Mouse (Mus musculus) mouse embryonic stem cell (cell line): ENCODE measurements around the gene Ccdc188.

Experiments
- in situ Hi-C, 2 experiments: fragments of 300-500 bp; cut with MboI; formaldehyde crosslinking; loops; 1 replicate in 1 of 2; 3 replicates in 1 of 2; pipeline ENCODE4 v1.14.3; 2019 to 2020; ENCODE audit warnings: low sequenced_read_pairs in 2 of 2, low pct_unique_long_range_greater_than_20kb in 1 of 2, mixed read lengths in 1 of 2; ENCODE audit not compliant: unreplicated experiment in 1 of 2

Gene Ccdc188

DNA sequence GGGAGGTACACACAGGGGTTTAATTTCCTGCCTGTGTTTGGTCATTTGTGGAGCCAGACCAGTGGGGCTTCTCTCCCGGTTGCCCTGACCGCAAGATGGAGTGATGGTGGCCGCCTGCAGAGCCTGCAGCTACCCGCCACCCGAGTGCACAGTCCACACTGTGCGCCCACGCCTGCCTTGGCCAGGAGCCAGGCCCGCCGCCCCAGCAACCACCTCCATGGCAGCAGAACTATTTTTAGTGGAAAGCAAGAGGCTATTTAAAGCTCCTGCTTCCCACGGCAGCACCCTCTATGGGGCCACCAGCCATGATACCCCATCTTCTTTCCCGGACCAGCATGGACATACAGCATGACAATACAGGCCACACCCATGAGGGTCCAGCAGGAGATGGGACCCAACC, 11.9 kb downstream of the Ccdc188 start:
- in situ Hi-C loops, result no loop called here

DNA sequence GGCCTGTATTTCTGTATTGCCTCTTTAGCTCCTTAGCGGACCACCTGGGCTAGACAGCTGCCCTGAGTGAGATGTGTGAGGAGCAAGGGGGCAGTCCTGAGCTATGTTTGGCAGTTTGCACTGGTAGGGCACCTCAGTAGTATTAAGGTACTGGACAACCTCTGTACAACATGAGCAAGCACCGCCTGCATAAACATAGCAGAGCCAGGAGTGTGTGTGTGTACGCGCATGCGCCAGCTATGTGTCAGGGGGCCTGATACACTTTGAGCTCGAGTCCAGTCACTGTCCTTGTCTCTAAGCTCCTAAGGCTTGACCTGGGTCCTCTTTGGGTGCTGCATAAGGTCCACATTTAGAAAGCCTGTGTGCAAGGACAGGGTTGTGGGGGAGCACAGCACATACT, 12.9 kb downstream of the Ccdc188 start:
- in situ Hi-C loops, result no loop called here

DNA sequence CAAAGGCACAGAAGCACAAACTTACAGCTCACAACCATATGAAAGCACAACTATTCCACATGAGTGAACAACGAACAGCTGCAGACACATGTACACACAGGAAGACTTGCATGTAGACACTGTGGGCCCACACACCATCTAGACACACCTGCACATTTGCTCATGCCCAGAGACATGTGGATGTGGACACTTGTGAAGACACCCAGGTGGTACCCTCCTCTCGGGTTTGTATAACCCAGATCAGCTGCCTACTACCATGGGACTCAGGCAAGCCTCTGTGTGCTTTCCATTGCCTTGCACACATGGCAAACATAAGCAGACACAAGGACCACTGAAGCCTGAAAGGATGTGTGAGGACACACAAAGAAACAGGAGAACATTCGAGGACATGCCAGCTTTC, 13.4 kb downstream of the Ccdc188 start:
- in situ Hi-C loops, result no loop called here

DNA sequence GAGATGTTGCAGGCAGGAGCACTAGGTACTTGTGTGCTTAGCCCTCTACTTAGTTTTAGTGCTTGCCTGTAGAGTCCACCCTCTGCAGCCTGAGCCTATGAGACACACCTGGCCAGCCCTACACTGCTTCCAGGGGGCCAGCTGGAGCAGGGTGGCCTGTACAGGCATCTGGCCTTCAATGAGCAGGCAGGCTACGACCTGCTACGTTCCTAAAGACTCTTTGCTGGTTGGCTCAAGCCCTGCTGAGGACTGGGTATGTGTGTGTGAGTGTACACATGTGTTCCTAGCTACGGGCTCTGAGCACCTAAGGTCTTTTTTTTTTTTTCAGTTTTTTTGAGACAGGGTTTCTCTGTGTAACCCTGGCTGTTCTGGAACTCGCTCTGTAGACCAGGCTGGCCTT, 13.8 kb downstream of the Ccdc188 start:
- in situ Hi-C loops, result no loop called here

DNA sequence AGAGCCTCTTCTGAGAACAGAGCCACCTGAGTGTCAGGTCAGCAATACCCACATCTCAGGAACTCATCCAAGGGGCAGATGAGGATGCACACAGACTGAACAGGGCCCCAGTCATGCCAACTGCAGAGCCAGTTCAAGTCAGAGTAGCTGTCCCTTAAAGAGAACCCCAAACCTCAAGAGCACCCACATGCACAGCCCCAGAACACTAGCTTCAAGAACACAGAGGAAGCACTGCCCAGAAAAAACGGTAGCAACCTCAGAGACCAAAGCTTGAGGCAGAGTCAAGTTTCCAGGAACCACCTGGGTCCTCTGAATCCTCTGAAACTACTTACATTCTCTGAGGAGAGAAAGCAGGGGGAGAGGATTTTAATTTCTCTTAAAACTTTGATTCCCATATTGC, 15.8 kb downstream of the Ccdc188 start:
- in situ Hi-C loops, result no loop called here

DNA sequence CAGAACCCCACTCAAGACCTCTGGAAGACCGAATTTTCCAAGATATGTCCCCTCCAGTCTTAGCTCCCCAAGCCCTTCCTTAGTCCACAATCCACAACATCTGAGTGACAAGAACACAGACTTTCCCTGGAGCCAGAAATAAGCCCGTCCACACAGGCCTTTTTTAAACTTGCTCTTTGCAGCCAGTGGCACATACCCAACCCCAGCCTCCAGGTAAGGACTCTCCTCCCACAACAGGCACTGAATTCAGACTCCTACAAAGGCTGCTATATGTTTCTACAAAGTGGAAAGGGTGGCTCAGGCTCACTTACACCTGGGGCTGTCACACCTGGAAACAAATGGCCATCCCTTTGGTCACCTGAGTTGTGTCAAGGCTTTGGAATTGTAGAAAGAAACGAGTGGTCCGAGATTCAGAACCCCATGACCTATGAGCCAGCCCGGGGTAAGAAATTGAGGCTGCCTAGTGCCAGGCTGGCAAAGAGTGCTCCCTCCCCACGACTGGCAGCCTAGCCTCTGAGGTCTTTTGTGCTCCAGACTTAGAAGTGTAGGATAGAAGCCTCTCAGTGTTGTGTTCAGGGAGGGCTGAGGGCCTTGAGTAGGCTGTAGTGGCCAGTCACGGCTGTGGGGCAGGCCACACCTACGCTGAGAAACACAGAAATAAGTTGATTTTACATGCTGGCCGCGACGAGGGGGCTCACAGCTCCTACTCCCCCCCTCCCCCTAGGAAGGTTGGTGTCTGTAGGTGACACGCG, 16.4 kb downstream of the Ccdc188 start:
- in situ Hi-C loops, result no loop called here

DNA sequence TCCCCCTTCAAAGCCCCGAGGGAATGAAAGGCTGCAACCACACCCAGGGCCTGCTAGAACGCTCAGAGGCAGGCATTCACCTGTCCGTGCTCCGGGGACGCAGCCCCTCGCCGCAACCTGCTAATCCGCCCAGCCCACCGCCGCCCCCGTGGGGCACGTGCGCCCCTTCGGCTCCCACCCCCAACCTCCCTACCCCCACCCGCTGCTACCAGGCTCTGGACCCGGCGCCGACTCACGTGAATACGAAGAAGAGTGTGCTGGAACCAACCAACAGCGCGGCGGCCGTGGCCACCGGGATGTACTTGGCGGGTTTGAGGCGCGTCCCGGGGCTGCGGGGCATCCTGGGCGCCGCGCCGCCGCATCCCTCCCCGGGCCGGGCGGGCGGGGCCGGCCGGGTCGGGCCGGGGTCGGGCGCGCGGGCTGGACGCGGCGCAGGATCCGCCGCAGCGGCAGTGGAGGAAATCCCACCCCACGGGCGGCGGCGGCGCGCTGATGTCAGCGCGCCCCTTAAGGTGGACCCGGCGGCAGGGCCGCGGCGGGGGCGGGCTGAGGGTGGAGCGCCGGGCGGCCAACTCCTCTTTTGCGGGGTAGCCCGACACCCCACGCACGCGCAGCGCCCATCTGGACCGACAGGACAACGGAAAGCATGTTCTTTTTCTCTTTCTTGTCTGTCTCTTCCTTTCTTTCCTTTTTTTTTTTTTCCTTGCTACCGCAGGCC, 17.2 kb downstream of the Ccdc188 start, which contains the start of gene Zdhhc8:
TSS of gene Zdhhc8 (minus strand) at position 466 of the 718 bp plus-strand sequence.
- in situ Hi-C loops, result no loop called here

DNA sequence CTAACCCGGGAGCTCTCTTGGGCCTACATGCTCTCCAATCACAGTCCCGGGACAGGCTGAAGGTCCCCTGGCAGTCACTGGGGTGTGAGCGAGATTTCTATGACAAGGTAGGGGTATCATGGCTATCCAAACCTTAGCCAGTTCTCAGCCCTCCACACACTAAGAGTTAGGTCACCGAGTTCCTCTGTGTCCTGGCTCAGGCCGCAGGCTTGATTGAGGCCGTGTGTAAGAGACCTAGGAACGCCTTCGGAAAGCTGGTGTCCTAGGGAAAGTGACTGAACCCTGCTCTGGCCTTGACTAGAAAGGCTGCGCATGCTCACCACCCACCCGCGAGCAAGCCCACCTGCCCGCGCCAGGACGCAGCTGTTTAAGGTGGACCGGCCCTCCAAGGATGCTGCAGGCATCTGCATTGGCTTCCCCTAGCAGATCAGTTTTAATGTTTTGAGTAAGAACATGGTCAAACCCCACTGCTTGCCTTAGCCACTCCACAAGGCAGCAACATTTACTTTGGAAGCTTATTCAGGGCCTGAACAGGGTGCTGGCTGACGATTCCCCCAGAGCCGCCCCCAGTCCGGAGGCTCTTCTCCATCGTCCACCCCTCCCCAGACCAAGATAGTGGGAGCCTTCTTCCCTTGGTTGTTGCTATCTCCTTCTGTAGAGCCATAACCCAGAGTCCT, 17.8 kb downstream of the Ccdc188 start:
- in situ Hi-C loops, result no loop called here

DNA sequence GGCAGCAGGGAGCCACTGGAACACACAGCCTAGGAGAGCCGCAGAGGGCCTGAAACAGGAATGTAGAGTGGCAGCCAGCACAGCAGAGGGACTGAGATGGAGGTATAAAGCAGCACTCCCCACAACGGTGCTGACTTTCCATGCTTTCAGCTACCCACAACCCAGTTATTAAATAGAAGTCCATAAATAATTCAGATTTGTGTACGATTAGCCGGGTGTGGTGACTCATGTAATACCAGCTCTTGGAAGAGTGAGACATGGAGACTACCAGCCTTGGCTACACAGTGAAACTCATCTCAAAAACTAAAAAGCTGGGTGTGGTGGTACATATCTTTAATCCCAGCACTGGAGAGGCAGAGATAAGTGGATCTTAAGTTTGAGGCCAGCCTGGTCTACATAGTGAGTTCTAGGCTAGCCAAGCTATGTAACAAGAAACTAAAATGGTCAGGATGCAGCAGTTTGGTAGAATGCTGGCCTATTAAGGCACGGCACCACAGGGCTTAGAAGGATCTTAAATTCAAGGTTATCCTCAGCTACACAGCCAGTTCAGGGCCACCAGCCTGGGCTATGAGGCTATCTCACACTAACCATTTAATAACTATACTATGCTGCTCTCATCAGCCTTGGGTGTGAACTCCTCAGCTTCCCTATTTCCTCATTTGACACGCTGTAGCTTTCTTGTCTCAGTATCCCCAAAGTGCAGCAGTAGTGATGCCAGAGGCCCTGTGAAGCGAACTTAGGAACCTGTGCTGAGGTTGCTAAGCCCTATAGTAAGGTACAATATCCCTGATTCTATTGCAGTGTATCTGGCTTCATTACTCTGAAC, 19.2 kb downstream of the Ccdc188 start:
- in situ Hi-C loops, result no loop called here

DNA sequence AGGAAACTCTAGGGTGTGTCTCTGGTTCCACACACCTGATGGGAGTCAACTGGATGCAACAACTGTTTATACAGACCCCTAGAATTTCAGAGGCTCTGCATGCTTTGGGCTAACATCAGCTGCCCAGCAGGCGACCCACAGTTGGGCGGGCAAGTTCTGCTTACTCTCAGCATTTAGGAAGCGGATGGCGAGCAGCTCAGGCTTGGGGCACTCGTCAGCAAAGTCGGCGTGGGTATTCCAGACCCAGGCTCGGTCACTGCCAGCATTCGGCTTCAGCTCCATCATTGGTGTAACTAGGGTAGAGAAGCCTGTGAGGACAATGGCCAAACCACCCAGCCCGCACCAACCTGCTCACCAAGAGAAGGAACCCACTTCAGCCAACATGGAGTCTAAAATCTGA, 23.9 kb downstream of the Ccdc188 start:
- in situ Hi-C loops, result no loop called here

DNA sequence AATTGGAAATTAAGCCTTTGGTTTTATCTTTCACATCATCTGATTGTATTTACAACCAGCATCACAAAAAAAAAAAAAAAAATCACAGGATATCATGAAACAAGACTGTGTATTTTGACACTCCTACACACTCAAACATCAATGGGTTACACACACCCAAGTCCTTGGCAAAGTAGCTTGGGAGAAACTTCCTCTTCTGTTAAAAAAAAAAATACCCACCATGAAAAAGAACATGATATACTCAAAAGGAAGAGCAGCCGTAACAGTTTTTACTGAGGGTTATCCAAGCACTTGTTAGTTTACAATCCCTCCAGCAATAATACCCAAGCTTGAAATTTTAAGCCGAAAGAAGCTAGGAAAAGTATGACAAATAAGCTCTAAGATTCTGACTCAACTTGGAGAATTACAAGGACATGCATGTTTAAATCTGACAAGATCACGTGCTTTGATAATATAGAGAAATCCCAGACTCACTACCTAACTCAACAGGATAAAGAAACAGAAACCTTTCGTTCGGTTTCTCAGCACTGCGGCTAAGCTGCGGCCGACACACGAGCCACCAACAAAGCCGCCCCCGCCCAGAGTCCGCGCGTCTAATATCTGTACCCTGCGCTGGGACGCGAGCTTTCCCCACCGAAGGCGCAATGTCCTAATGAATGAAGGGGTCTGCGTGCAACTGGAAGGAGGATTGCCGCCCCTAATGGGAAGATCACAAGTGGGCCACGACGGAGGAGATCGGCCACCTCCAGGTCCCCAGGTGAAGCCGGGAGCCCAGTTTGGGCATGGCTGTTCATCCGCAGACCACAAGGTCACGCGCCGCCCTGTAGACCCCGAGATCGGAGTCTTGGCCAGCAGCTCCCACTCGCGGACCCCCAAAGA, 30.1 kb downstream of the Ccdc188 start:
- in situ Hi-C loops, result no loop called here

DNA sequence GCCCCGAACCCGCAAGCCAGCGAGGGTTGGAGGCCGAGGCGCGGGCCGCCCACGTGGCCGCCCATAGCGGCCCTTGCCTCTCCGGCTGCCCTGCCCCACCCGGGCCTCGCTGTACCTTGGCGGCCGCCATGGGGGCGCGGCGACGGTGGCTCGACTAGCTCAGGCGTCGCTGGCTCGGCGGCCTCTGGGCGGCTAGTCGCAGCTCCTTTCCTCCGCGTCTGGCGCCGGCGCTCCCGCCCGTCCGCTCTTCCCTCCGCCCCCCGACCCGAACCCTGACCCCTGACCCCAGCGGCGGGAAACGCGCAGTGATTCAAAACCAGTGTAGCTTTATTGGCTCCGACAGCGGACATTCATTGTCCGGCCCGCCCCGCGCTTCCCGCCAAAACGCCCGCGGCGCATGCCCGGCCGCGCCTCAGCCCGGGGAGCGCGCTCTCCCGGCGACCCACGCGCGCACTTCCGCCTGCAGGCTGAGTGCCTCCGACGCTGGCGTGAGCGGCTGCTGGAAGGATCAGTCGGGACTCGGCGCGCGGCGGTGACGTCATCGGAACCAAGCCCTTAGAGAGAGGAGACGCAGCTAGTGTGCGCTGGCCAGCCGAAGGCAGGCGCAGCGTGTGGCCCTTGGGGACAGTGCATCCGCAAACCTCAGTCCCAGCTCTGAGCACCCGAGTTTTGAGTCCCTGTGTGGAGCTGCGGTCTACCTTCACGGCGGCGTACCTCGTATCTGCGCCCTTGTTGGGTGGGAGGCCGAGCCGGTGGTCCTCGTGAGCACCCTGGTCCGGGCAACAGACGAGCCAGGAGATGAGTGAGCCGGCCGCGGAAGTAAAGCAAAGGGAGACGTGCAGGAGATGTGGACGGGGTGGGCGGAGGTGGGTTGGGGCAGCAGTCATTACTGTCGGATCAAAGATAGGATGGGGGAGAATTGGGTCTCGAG, 31.0 kb downstream of the Ccdc188 start, which contains the start of the genes Trmt2a and Ranbp1:
TSS of gene Trmt2a (plus strand) at position 247 of the 931 bp plus-strand sequence.
TSS of gene Ranbp1 (minus strand) at position 300 of the 931 bp plus-strand sequence.
- in situ Hi-C loops, result no loop called here

DNA sequence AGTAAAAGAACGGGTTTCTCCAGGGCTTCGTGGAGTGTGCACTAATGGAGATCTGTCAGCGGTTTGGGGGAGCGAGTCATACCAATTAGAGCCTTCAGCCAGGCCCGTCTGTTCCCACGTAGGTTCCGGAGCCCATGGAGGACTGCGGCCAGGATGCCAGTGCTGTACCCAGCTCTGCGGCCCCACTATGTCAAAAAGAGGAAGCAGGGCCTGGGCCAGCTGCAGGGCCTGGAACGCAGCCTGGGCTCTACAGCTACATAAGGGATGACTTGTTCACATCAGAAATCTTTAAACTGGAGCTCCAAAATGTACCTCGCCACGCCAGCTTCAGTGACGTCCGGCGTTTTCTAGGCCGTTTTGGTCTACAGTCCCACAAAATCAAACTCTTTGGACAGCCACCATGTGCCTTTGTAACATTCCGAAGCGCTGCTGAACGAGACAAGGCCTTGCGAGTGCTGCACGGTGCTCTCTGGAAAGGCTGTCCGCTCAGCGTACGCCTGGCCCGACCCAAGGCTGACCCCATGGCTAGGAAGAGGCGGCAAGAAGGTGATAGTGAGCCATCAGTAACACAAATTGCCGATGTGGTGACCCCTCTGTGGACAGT, 31.8 kb downstream of the Ccdc188 start:
- in situ Hi-C loops, result no loop called here

DNA sequence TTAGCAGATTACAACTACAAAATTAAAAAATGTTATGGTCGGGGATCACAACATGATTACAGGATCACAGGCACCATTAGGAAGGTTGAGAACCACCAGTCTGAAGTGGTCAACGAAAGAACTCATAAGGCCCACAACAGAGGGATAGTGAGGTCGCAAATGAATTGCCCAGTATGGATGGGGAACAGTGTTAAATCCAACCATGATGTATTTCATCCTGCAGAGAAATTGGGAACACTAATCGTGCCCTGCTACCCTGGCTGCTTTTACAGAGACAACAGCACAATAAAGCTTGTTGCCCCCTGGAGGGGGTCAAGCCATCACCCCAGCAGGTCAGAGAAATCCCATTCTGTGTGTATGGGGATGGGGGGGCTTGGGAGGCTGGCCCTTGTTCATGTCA, 32.6 kb downstream of the Ccdc188 start:
- in situ Hi-C loops, result loop anchor here in 1 of 2 experiments (25.0 kb wide), 1 partner anchor 1363 kb away; the partner anchor contains the start of gene Ppm1f

DNA sequence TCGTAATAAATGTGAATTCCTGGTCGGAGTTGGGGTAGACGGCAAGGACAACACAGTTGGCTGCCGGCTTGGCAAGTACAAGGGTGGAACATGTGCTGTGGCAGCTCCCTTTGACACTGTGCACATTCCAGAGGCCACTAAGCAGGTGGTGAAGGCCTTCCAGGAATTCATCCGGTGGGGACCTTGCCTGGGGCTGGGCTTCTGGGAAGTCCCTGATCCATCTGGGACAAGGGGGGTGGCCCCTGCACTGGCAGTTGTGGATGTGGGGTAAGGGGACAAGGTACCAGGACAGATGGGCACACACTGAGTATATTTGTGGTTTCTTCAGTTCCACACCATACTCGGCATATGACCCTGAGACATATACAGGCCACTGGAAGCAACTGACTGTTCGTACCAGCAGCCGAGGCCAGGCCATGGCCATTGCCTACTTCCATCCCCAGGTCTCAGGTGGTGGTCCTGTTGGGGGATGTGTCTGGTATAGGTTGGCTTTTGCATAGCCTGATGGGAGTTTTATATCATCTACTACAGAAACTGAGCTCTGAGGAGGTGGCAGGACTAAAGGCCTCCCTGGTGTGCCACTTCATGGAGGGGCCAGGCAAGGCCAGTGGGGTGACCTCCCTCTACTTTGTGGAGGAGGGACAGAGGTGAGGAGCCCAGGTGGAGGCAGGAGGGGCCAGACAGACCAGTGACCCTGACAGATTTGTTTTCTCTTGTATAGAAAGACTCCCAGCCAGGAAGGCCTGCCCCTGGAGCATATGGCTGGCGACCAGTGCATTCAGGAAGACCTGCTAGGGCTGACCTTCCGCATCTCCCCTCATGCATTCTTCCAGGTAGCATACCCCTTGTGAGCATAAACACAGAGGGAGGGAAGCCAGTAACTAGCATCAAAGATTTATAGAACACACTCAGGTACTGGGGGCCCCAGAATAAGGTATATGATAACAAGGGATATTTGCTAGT, 33.4 kb downstream of the Ccdc188 start:
- in situ Hi-C loops, result loop anchor here in 1 of 2 experiments (25.0 kb wide), 1 partner anchor 1364 kb away; the partner anchor contains the start of gene Ppm1f
